Mouse (Mus musculus): ENCODE data around the gene Prdm10.

DNA sequence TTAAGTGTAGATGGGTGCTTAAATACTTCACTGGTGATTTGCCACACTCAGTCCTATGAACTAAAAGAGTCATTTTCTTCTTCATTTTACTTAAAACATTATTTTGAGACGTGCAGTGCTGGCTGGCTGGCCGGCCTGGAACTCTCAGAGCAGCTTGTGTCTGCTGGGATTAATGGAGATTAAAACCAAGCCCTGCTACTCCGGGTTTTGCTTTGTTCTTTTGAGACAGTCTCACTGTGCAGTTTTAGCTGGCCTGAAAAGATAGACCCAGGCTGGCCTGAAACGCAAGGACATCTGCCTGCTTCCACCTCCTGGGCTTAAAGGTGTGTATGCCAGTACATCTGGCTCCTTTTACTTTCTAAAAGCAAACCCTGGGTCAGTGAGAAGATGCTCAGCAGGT is 2.2 kb downstream of the Prdm10 start:
- TF ChIP-seq MAX (IDR thresholded peaks at IDR 0.05; ENCODE audit: low read depth) (no peak), POLR2A (IDR thresholded peaks at IDR 0.05; ENCODE audit: insufficient read length, low read depth) (no peak)

Data from myocyte (in vitro differentiated cells).